ENCODE assay signal across 29 mouse cellular contexts in the genomic region with DNA sequence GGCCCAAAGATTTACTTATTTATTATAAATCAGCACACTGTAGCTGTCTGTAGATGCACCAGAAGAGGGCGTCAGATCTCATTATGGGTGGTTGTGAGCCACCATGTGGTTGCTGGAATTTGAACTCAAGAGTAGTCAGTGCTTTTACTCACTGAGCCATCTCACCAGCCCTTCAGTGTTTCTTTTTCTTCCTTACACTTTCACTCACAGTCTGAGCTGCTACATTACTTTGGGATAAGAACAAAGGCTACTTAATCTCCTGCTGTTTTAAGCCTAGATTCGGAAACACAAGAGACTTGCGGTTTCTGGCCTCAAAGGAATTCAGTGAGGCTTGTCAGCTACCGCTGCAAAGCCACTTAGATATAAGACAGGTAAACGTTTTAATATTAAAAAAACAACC. TPM values are rescaled to one million over a fixed set of nuclear protein-coding genes. Genes with fewer than 3 reads are reported as not detected.
DNase-seq lines count a peak whose midpoint lies in the region; ATAC-seq and TF ChIP-seq lines count a peak whose summit lies in the region.
"Had no signal": no experiment of that assay in that cellular context is flagged by ENCODE, and none has a peak within 500 bp of the region (broad histone marks: within the 10 kb centered on the region; RNA-seq: fewer than 3 reads in every experiment).

No protein-coding gene starts in this region.

- no peak overlapping the region for H3K9ac ChIP-seq in kidney, postnatal 0 days (ENCODE audit: low read depth, low read length)
- no peak overlapping the region for H3K9ac ChIP-seq in midbrain, postnatal 0 days (replicated peaks; ENCODE audit: low read length, poor library complexity, severe bottlenecking)
- H3K9ac ChIP-seq in midbrain, embryonic 15.5 days = no peak overlapping the region
- H3K9ac ChIP-seq: embryonic facial prominence, embryonic 13.5 days; heart, embryonic 13.5 days; hindbrain, embryonic 12.5 days had no signal

- H3K9me3 ChIP-seq in kidney, postnatal 0 days (replicated peaks; ENCODE audit: low read length) = no peaks in the 10 kb centered on the region
- H3K9me3 ChIP-seq in midbrain, postnatal 0 days (ENCODE audit: low read length) = no peaks in the 10 kb centered on the region
- H3K9me3 ChIP-seq in midbrain, embryonic 15.5 days = no peaks in the 10 kb centered on the region
- H3K9me3 ChIP-seq: embryonic facial prominence, embryonic 13.5 days; heart, embryonic 13.5 days; hindbrain, embryonic 12.5 days had no signal

- H3K4me3 ChIP-seq in kidney, postnatal 0 days (replicated peaks; ENCODE audit: low read depth, low read length) = no peak overlapping the region
- no peak overlapping the region for H3K4me3 ChIP-seq in midbrain, postnatal 0 days (ENCODE audit: low read depth, low read length)
- H3K4me3 ChIP-seq in midbrain, embryonic 15.5 days = no peak overlapping the region
- H3K4me3 ChIP-seq: embryonic facial prominence, embryonic 13.5 days; gastrocnemius, adult 2 months; heart, embryonic 13.5 days; hindbrain, embryonic 12.5 days had no signal

- no peak overlapping the region for H3K4me2 ChIP-seq in kidney, postnatal 0 days (ENCODE audit: low read length)
- H3K4me2 ChIP-seq in midbrain, postnatal 0 days (ENCODE audit: low read depth, low read length, poor library complexity, severe bottlenecking) = no peak overlapping the region
- no peak overlapping the region for H3K4me2 ChIP-seq in midbrain, embryonic 15.5 days
- H3K4me2 ChIP-seq: embryonic facial prominence, embryonic 13.5 days; heart, embryonic 13.5 days; hindbrain, embryonic 12.5 days had no signal

- H3K4me1 ChIP-seq in kidney, postnatal 0 days (replicated peaks; ENCODE audit: insufficient read depth, low read length) = 0 out of 2 replicates have a peak, but pooled peaks cover 6% of the 10 kb centered on the region
- H3K4me1 ChIP-seq in midbrain, postnatal 0 days (ENCODE audit: insufficient read depth, low read length) = no peaks in the 10 kb centered on the region
- no peaks in the 10 kb centered on the region for H3K4me1 ChIP-seq in midbrain, embryonic 15.5 days
- H3K4me1 ChIP-seq: hindbrain, embryonic 12.5 days had no signal

- DNase-seq in kidney, postnatal 0 days (ENCODE audit: low spot score) = no peak
- no peak for DNase-seq in kidney, adult 11 months
- no peak for DNase-seq in midbrain, postnatal 0 days (ENCODE audit: low spot score)
- DNase-seq in ES-CJ7 (ENCODE audit: low read depth, low spot score) (peak; percentile 41), adipocyte (ENCODE audit: low spot score) (peak; percentile 1)
- no peak for DNase-seq in layer of hippocampus, postnatal 14 days (ENCODE audit: low spot score in 2 of 2)
- no peak for DNase-seq in urinary bladder, adult 18-20 months (ENCODE audit: low spot score in 2 of 2)
- DNase-seq: adrenal gland, adult 2 months; adrenal gland, postnatal 25 days; B cell, adult 2 months; cerebellum, adult 18-20 months; cerebellum, adult 9-11 months; cerebellum, postnatal 36 days; gastrocnemius, adult 2 months; gastrocnemius, postnatal 25 days; heart, postnatal 4 days had no signal

- ATAC-seq in kidney, postnatal 0 days (replicated peaks; ENCODE audit: low FRiP score, low read depth) = no peak
- no peak for ATAC-seq in midbrain, postnatal 0 days (ENCODE audit: low FRiP score)
- ATAC-seq in midbrain, embryonic 15.5 days (replicated peaks) = no peak
- ATAC-seq: activated CD4-positive, CD25-positive, alpha-beta regulatory T cell, adult 4 months; CD4-positive, CD25-positive, alpha-beta regulatory T cell, adult 4 months; forebrain, embryonic 14.5 days; hindbrain, embryonic 16.5 days; inflammation-experienced regulatory T-cells, adult 6 months had no signal

- no peak overlapping the region for H3K27ac ChIP-seq in kidney, postnatal 0 days
- no peak overlapping the region for H3K27ac ChIP-seq in midbrain, postnatal 0 days (ENCODE audit: low read depth, low read length)
- no peak overlapping the region for H3K27ac ChIP-seq in midbrain, embryonic 15.5 days
- H3K27ac ChIP-seq: embryonic facial prominence, embryonic 13.5 days; gastrocnemius, adult 2 months; heart, embryonic 13.5 days; hindbrain, embryonic 12.5 days had no signal

- H3K36me3 ChIP-seq in kidney, postnatal 0 days (ENCODE audit: insufficient read depth, low read length) = no peaks in the 10 kb centered on the region
- H3K36me3 ChIP-seq in midbrain, postnatal 0 days (ENCODE audit: insufficient read depth, low read length) = no peaks in the 10 kb centered on the region
- no peaks in the 10 kb centered on the region for H3K36me3 ChIP-seq in midbrain, embryonic 15.5 days (replicated peaks)
- H3K36me3 ChIP-seq: embryonic facial prominence, embryonic 13.5 days; heart, embryonic 13.5 days; hindbrain, embryonic 12.5 days had no signal

- TF ChIP-seq CTCF in kidney, postnatal 0 days (IDR thresholded peaks at IDR 0.05; ENCODE audit: low read depth) = 0 out of 2 replicates have a peak, but pooled peaks have one; percentile 8
- peak; percentile 14; the same call in 1 of the 2 replicates for TF ChIP-seq CTCF in midbrain, postnatal 0 days (IDR thresholded peaks at IDR 0.05)

- H3K27me3 ChIP-seq in kidney, postnatal 0 days (ENCODE audit: insufficient read depth, low read length) = peaks cover 8% of the 10 kb centered on the region
- H3K27me3 ChIP-seq in midbrain, postnatal 0 days (ENCODE audit: insufficient read depth, low read length) = no peaks in the 10 kb centered on the region; the same call in 1 of the 2 replicates
- H3K27me3 ChIP-seq in midbrain, embryonic 15.5 days (replicated peaks) = peaks cover 7% of the 10 kb centered on the region; the same call in 1 of the 2 replicates

- WGBS in kidney, postnatal 0 days = 47% methylated on average over 5 of the region's 5 CpGs
- 8% methylated on average over 5 of the region's 5 CpGs for WGBS in midbrain, postnatal 0 days
- WGBS in midbrain, embryonic 15.5 days = 14% methylated on average over 5 of the region's 5 CpGs

RNA-seq across cellular contexts. Expression of a gene that starts 13.8 kb away (rescaled TPM):
- 119 and 137 TPM in 2 replicates for polyA plus RNA-seq in kidney, postnatal 0 days (2015; fragmentation: Nextera tagmentation; extraction: Ambion mirVana)
- 47.7 and 48.5 TPM in 2 replicates for total RNA-seq in midbrain, postnatal 0 days (2014; rRNA removed)
- polyA plus RNA-seq in midbrain, postnatal 0 days (2015; fragmentation: Nextera tagmentation; extraction: Ambion mirVana) = 169 and 187 TPM in 2 replicates
- 124 and 138 TPM in 2 replicates for polyA plus RNA-seq in midbrain, embryonic 15.5 days (2015; fragmentation: Nextera tagmentation; extraction: Ambion mirVana)
- 10 to 100 TPM; 44.0 to 47.0 TPM for total RNA-seq in layer of hippocampus, postnatal 14 days (2021)

RNA-seq across cellular contexts. Expression of a gene that starts 28.0 kb away (rescaled TPM):
- 9.6 and 10.2 TPM in 2 replicates for polyA plus RNA-seq in kidney, postnatal 0 days (2015; fragmentation: Nextera tagmentation; extraction: Ambion mirVana)
- total RNA-seq in midbrain, postnatal 0 days (2014; rRNA removed) = 23.5 and 29.6 TPM in 2 replicates
- 12.5 and 14.3 TPM in 2 replicates for polyA plus RNA-seq in midbrain, postnatal 0 days (2015; fragmentation: Nextera tagmentation; extraction: Ambion mirVana)
- 29.0 and 31.2 TPM in 2 replicates for polyA plus RNA-seq in midbrain, embryonic 15.5 days (2015; fragmentation: Nextera tagmentation; extraction: Ambion mirVana)
- total RNA-seq in layer of hippocampus, postnatal 14 days (2021) = 10 to 100 TPM; 20.4 to 21.4 TPM

RNA-seq across cellular contexts. Expression of a gene that starts 42.3 kb away (rescaled TPM):
- polyA plus RNA-seq in kidney, postnatal 0 days (2015; fragmentation: Nextera tagmentation; extraction: Ambion mirVana) = not detected in 2 replicates
- total RNA-seq in midbrain, postnatal 0 days (2014; rRNA removed) = not detected in 2 replicates
- not detected in 2 replicates for polyA plus RNA-seq in midbrain, postnatal 0 days (2015; fragmentation: Nextera tagmentation; extraction: Ambion mirVana)
- polyA plus RNA-seq in midbrain, embryonic 15.5 days (2015; fragmentation: Nextera tagmentation; extraction: Ambion mirVana) = 0.20 and 0.35 TPM in 2 replicates
- total RNA-seq in layer of hippocampus, postnatal 14 days (2021) = not detected
- total RNA-seq: adrenal gland, adult 2 months; adrenal gland, postnatal 25 days; gastrocnemius, adult 2 months; gastrocnemius, postnatal 25 days; granulocyte monocyte progenitor cell, adult 5-6 weeks; heart, adult 8-10 months; heart, postnatal 4 days; MEL had no signal
- polyA plus RNA-seq: activated CD4-positive, CD25-positive, alpha-beta regulatory T cell, adult 4 months; adrenal gland, adult 2 months; embryonic facial prominence, embryonic 13.5 days; forebrain, embryonic 14.5 days; heart, embryonic 13.5 days; heart, postnatal 0 days; inflammation-experienced regulatory T-cells, adult 6 months had no signal

RNA-seq across cellular contexts. Expression of a gene that starts 53.9 kb away (rescaled TPM):
- not detected in 2 replicates for polyA plus RNA-seq in kidney, postnatal 0 days (2015; fragmentation: Nextera tagmentation; extraction: Ambion mirVana)
- total RNA-seq in midbrain, postnatal 0 days (2014; rRNA removed) = not detected in 2 replicates
- not detected in 2 replicates for polyA plus RNA-seq in midbrain, postnatal 0 days (2015; fragmentation: Nextera tagmentation; extraction: Ambion mirVana)
- polyA plus RNA-seq in midbrain, embryonic 15.5 days (2015; fragmentation: Nextera tagmentation; extraction: Ambion mirVana) = 0.14 TPM in 1 of 2 replicates, not detected in the other
- not detected for total RNA-seq in layer of hippocampus, postnatal 14 days (2021)
- total RNA-seq: adrenal gland, adult 2 months; adrenal gland, postnatal 25 days; gastrocnemius, adult 2 months; gastrocnemius, postnatal 25 days; granulocyte monocyte progenitor cell, adult 5-6 weeks; heart, adult 8-10 months; heart, postnatal 4 days; MEL had no signal
- polyA plus RNA-seq: adrenal gland, adult 2 months; embryonic facial prominence, embryonic 13.5 days; forebrain, embryonic 14.5 days; heart, postnatal 0 days; hindbrain, embryonic 12.5 days; hindbrain, embryonic 16.5 days had no signal

Comparison
In these comparisons a context has a peak if more than half of its experiments do, and no peak if none do; other contexts are left out.
1. DNase-seq: peak in ES-CJ7 (single experiment) and adipocyte (single experiment); none in kidney, postnatal 0 days (single experiment), kidney, adult 11 months (single experiment), midbrain, postnatal 0 days (single experiment), layer of hippocampus, postnatal 14 days (0 of 2) and urinary bladder, adult 18-20 months (0 of 2).